Mouse (Mus musculus): ENCODE results near the gene Camta1.

Gene Camta1

GRCm38 (mm10) chr4:151684596-151684995, 177.1 kb downstream of the Camta1 start:
- DNase-seq (ENCODE audit: low spot score in 2 of 2): no peak

DNA sequence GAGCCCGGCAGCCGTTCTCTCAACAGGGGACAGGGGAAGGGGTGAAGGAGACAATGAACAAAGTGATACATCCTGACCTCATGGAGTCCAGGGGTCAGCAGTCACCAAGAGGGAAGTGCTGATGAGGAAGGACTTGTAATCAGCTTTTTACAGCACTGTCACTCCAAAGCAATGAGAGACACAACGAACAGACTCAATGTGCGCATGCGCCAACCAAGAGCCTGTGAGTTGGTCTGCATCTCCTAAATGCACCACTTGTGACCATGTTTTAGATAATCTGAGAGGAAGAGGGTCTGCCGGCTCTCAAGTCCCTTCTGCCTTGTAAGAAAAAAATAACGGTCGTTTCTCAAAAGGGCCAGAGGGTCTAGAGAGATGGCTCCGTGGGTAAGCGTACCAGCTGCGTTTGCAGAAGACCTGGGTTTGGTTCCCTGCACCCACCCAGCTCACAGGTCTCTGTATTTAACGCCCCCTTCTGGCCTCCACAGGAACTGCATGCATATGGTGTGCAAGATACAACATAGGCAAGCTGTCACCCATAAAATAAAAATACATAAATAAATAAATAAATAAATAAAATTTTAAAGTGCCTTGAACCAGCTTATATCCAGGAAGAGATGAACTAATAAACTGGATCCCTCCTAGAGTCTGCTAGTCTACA, 178.7 kb downstream of the Camta1 start:
- no peak for DNase-seq (ENCODE audit: low spot score in 2 of 2)

DNA sequence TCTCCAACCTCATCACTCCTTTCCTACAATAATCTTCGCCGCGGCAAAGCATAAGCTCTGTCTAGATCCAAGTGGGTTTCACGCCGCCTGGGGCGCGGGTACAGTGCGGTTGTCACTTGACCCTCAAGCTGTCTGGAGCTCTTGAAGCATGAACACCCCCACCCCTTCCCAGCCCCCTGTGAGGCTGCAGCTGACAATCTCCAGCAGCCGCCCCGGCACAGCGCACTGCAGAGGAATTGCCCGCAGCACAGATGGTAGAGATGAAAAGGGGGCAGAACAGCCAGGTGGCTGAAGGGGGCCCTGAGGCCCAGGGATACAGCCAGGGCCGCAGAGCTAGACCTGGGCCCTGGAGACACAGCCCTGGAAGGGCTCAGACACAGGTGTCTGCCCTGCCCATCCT, 189.2 kb downstream of the Camta1 start:
- no peak for DNase-seq (ENCODE audit: low spot score in 2 of 2)

DNA sequence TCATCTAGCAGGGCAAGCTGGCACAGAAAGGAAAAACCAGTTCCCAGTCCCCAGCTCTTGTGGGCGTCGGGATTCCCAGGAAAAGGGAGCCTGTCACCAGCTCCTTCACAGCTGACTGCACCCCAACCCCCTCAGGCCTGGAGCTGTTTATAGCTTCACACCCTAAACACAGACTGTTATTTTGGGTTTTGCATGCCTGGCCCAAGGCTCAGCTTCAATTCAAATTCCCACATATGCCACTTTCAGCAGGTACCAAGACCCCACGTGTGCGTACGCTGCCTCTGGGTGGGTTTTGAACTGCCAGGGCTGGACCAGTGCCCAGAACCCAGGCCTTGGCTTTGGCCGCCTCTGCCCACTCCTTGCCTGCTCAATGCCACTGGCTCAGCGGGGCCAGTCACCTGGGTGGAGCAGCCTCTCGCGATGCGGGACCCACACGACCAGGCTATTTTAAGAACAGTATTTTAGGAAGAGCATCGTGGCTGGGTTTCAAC, 195.2 kb downstream of the Camta1 start:
- no peak for DNase-seq (ENCODE audit: low spot score in 2 of 2)

GRCm38 (mm10) chr4:151661486-151661885, 200.2 kb downstream of the Camta1 start:
- DNase-seq (ENCODE audit: low spot score in 2 of 2): no peak

GRCm38 (mm10) chr4:151656427-151656826, 205.2 kb downstream of the Camta1 start:
- no peak for DNase-seq (ENCODE audit: low spot score in 2 of 2)

DNA sequence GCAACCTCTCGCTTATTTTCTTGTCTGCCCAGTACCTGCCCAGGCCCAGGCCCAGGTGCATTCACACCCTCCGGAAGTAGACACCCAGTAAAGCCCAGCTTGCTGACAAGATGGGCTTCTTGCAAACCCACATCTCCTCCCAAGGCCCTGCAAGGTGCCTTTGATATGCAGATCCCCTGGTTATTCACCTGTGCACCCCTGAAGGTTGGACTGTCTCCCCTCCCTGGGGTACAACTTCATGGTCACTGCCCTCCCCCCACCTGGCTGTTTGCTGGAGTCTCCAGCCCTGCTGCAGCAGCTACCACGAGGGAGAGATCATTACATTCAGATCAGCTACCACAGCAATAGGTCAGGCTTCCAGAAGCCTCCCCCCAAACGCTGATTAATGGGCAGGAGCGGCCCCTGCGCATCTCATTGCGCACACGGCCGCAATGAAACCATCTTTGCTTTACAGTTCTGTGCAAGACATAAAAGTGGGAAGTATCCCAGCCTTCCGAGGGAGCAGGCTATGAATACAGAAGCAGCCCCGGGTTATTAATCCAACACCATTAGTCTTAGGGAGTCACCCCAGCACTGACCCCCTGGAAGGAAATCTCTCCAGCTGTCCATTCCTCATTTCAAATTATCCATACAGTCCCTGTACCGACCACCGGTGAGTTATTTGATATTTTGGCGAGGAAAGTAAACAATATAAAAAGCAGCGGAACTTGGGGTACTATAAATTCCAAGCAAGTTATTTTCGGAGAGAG, 205.9 kb downstream of the Camta1 start:
- no peak for DNase-seq (ENCODE audit: low spot score in 2 of 2)

DNA sequence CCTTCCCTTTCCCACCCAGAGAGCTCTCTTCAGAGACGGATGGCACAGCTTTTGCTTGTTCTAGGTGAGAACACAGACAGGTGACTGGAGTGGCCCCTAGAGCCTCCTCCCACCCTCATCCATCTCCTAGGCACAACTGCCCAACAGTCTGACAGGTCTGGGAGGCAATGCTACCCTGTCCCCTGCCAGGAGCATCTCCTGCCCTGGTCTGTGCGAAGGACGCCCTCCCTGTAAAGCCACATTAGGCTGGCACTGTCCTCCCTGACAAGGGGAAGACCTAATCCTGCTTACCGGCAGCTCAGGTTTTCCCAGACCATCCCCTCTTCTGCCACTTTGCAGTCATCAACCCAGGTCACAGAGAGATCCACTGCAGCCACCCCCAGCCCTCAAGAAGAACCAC, 206.4 kb downstream of the Camta1 start:
- no peak for DNase-seq (ENCODE audit: low spot score in 2 of 2)

- DNase-seq (ENCODE audit: low spot score in 2 of 2): no peak
Observed at GRCm38 (mm10) chr4:151642418-151642817, 219.3 kb downstream of the Camta1 start.

GRCm38 (mm10) chr4:151640971-151641370, 220.7 kb downstream of the Camta1 start:
- no peak for DNase-seq (ENCODE audit: low spot score in 2 of 2)

GRCm38 (mm10) chr4:151638941-151639340, 222.7 kb downstream of the Camta1 start:
- DNase-seq (ENCODE audit: low spot score in 2 of 2): no peak

- no peak for DNase-seq (ENCODE audit: low spot score in 2 of 2)
Observed at GRCm38 (mm10) chr4:151637348-151637747, 224.3 kb downstream of the Camta1 start.

GRCm38 (mm10) chr4:151634771-151635170, 226.9 kb downstream of the Camta1 start:
- DNase-seq (ENCODE audit: low spot score in 2 of 2): no peak

- no peak for DNase-seq (ENCODE audit: low spot score in 2 of 2)
Observed at GRCm38 (mm10) chr4:151633795-151634194, 227.9 kb downstream of the Camta1 start.

DNA sequence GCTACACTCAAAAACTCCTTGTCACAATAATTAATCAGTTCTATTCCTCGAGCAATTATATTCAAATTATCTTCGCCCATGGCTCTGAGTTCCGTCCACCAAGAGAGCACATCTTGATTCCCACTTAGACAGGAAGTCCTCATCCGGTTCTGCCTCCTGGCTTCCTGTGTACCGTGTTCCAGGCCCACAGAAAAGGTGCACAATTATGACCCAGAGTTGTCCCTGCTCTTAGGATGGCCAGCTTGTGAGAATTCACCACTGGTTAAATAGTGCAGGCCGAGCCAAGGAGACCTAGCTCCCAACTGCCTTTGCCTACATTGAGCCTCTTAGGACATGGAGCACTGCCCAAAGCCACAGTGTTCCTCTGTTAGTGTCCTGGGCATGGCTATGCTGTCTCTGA, 229.4 kb downstream of the Camta1 start:
- DNase-seq (ENCODE audit: low spot score in 2 of 2): no peak

GRCm38 (mm10) chr4:151630664-151631063, 231.0 kb downstream of the Camta1 start:
- DNase-seq (ENCODE audit: low spot score in 2 of 2): no peak

DNA sequence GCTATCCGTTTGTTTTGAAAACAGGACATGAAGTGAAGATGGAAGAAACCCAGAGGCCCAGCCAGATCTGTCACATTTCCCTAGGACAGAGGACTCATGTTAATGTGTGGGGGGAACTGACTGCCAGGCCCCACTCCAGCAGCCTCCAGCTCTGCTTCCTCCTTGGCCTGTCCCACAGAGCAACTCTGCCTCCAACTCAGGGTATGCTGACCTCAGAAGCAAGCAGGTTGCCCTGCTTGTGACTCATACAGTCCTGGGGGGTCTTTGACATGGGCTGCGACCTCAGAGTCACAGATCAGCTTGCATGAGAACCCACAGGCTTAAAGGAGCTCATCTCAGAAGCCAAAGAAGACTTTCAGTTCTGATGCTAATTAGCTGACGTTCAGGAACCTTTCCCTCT, 231.4 kb downstream of the Camta1 start:
- DNase-seq (ENCODE audit: low spot score in 2 of 2): no peak

DNA sequence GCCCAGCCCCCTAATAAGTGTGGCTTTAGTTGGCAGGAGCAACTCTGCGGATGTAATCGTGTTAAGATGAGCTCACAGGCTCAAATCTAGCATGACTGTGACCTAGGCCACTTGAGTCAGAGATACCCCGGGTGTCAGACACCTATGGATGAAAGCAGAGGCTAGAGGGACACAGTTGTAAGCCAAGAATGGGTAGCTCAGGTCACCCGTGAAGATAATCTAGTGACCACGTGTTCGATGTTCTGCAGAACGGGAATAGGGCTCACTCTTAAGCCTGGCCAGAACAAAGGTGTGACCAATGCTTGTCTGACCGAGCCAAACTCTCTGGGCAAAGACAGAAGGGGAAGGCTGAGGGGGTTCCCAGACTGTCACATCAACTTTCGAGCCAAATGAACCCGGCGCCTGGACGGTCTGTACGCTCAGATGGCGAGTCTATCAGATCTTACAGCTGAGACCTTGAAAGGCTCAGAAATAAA, 242.1 kb downstream of the Camta1 start:
- DNase-seq (ENCODE audit: low spot score in 2 of 2): no peak

GRCm38 (mm10) chr4:151618420-151619310, 243.0 kb downstream of the Camta1 start:
- no peak for DNase-seq (ENCODE audit: low spot score in 2 of 2)

- no peak for DNase-seq (ENCODE audit: low spot score in 2 of 2)
Observed at GRCm38 (mm10) chr4:151611621-151612020, 250.1 kb downstream of the Camta1 start.

DNA sequence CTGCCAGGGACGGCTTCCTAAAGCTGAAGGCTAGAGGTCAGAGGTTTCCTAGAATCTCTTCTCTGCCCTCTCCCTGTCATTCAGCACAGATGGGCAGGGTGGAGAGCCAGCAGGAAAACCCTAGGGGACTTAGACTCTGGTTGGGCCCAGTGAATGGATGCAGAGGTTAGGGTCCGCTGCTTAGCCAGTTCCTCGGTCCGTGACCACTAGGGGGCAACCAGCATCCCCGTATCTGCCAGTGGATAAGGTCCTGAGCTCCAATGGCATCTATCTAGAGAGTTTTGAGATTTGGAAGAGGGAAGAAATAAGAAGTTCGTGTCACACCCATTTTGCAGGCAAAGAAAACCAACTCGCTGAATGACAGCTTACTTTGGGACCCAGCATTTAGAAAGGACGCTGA, 251.4 kb downstream of the Camta1 start:
- DNase-seq (ENCODE audit: low spot score in 2 of 2): no peak

- no peak for DNase-seq (ENCODE audit: low spot score in 2 of 2)
Observed at GRCm38 (mm10) chr4:151604907-151605306, 256.8 kb downstream of the Camta1 start.
